Mouse (Mus musculus): Measurements from ENCODE around the gene Cnih4. TPM values are rescaled to one million over a fixed set of nuclear protein-coding genes. Genes with fewer than 3 reads are reported as not detected.

The Cnih4 gene
- polyA plus RNA-seq, 1 experiment from 2014 or later: 141 TPM

GRCm38 (mm10) chr1:181214296-181215035, 70.0 kb downstream of the Cnih4 start:
- DNase-seq (ENCODE audit: low spot score): no peak
- no peaks in the 10 kb centered on the region for H3K27me3 ChIP-seq (replicated peaks; ENCODE audit: control insufficient read depth, insufficient read depth, low read length)
- ATAC-seq (replicated peaks; ENCODE audit: low FRiP score, low TSS enrichment, low read depth): no peak
- H3K36me3 ChIP-seq (ENCODE audit: control insufficient read depth, insufficient read depth, low read length): no peaks in the 10 kb centered on the region
- H3K9me3 ChIP-seq (ENCODE audit: control insufficient read depth, low read length): no peaks in the 10 kb centered on the region
- H3K4me2 ChIP-seq (ENCODE audit: low read length): no peak overlapping the region
- no peak overlapping the region for H3K9ac ChIP-seq (ENCODE audit: low read length)
- H3K4me3 ChIP-seq (ENCODE audit: low read depth, low read length): no peak overlapping the region
- WGBS: 85% methylated on average over 8 of the region's 8 CpGs
- no peak overlapping the region for H3K27ac ChIP-seq (ENCODE audit: low read depth)
- peaks cover 17% of the 10 kb centered on the region for H3K4me1 ChIP-seq (replicated peaks; ENCODE audit: control insufficient read depth, insufficient read depth, low read length)

- no peak overlapping the region for H3K27ac ChIP-seq (ENCODE audit: low read depth)
- 67% methylated on average over 4 of the region's 4 CpGs for WGBS
- DNase-seq (ENCODE audit: low spot score): no peak
- H3K36me3 ChIP-seq (ENCODE audit: control insufficient read depth, insufficient read depth, low read length): no peaks in the 10 kb centered on the region
- H3K9me3 ChIP-seq (ENCODE audit: control insufficient read depth, low read length): no peaks in the 10 kb centered on the region
- no peak overlapping the region for H3K9ac ChIP-seq (ENCODE audit: low read length)
- no peaks in the 10 kb centered on the region for H3K27me3 ChIP-seq (replicated peaks; ENCODE audit: control insufficient read depth, insufficient read depth, low read length)
- peaks cover 8% of the 10 kb centered on the region for H3K4me1 ChIP-seq (replicated peaks; ENCODE audit: control insufficient read depth, insufficient read depth, low read length)
- ATAC-seq (replicated peaks; ENCODE audit: low FRiP score, low TSS enrichment, low read depth): no peak
- no peak overlapping the region for H3K4me2 ChIP-seq (ENCODE audit: low read length)
- H3K4me3 ChIP-seq (ENCODE audit: low read depth, low read length): no peak overlapping the region
Observed at GRCm38 (mm10) chr1:181216315-181216714, 71.8 kb downstream of the Cnih4 start.

Other genes starting within 250 kb of the Cnih4 start
- gene Pycr2, start 240.4 kb upstream of the Cnih4 start, polyA plus RNA-seq (2014; fragmentation: Nextera tagmentation; extraction: Ambion mirVana): 82.1 and 86.5 TPM in 2 replicates
- 1.7 and 2.1 TPM in 2 replicates for gene Lefty1, start 209.7 kb upstream of the Cnih4 start, polyA plus RNA-seq (2014; fragmentation: Nextera tagmentation; extraction: Ambion mirVana)
- gene Tmem63a, start 202.3 kb upstream of the Cnih4 start, polyA plus RNA-seq (2014; fragmentation: Nextera tagmentation; extraction: Ambion mirVana): 14.2 and 14.8 TPM in 2 replicates
- gene Ephx1, start 123.8 kb upstream of the Cnih4 start, polyA plus RNA-seq (2014; fragmentation: Nextera tagmentation; extraction: Ambion mirVana): 1.9 and 2.8 TPM in 2 replicates
- gene 9130409I23Rik, start 93.5 kb upstream of the Cnih4 start, polyA plus RNA-seq (2014; fragmentation: Nextera tagmentation; extraction: Ambion mirVana): not detected in 2 replicates
- gene Nvl, start 489 bp upstream of the Cnih4 start, polyA plus RNA-seq (2014; fragmentation: Nextera tagmentation; extraction: Ambion mirVana): 35.3 and 39.1 TPM in 2 replicates
- 40.0 and 43.5 TPM in 2 replicates for gene Wdr26, start 67.3 kb downstream of the Cnih4 start, polyA plus RNA-seq (2014; fragmentation: Nextera tagmentation; extraction: Ambion mirVana)
- 0.31 and 0.41 TPM in 2 replicates for gene Cnih3, start 207.9 kb downstream of the Cnih4 start, polyA plus RNA-seq (2014; fragmentation: Nextera tagmentation; extraction: Ambion mirVana)

All from intestine, embryonic 14.5 days (tissue).